Mouse (Mus musculus) hematopoietic stem cell, adult 5-6 weeks (primary cell): Measurements from ENCODE around the gene Fam167b. TPM values are rescaled to one million over a fixed set of nuclear protein-coding genes. Genes with fewer than 3 reads are reported as not detected.
"Not testable (repeated sequence)": the region's sequence is repeated elsewhere in the genome, so short reads cannot be mapped to it uniquely, and the experiment has no call there.

Experiments
- ATAC-seq, 2 experiments: fragments of 125-278 bp in 1 of 2; replicated peaks in 1 of 2; 2 replicates each; pipeline ENCODE4 v1.8.0; 2016 to 2017; ENCODE audit warnings: inconsistent platforms in 2 of 2, mild to moderate bottlenecking in 2 of 2, moderate number of reproducible peaks in 2 of 2, low read depth in 1 of 2, moderate TSS enrichment in 1 of 2; ENCODE audit not compliant: low FRiP score in 2 of 2, poor library complexity in 2 of 2, severe bottlenecking in 2 of 2, insufficient read depth in 1 of 2, low TSS enrichment in 1 of 2
- total RNA-seq: library from RNA; stranded (forward); fragments of 172-1452, 232-1000 nt; gene quantifications from 2 replicates; pipeline ENCODE4 v1.2.3, GENCODE M21; 2017

Fam167b gene
- total RNA-seq, 1 experiment from 2014 or later, result not detected

DNA sequence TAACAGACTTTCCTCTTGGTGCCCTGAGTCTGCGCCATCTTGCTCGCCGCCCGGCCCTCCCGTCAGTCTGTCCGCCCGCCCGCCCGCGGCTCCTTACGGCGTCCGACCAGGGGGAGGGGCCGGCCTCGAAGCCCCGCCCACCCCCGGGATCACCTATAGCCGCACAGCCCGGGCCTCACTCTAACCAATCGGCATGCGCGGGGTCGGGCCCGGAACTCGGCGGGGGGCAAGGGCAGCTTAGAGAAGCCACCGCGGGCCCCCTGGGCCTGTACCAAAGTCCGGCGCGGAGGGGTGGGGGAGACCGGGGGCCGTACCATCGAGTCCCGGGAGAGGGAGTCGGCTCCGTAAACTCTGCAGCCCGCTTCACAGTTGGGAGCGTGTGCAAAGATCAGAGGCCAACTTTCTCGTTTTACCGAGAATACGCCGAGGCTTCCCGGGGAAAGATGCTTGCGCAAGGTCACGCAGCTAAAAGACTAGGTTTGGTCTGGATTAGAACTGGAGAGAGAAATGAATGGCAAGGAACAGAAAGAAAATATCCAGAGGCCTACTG, 35.7 kb downstream of the Fam167b start, which contains the start of gene Hdac1:
TSS of gene Hdac1 (minus strand) at position 122 of the 550 bp plus-strand sequence.
- peak; percentile 96 for ATAC-seq

DNA sequence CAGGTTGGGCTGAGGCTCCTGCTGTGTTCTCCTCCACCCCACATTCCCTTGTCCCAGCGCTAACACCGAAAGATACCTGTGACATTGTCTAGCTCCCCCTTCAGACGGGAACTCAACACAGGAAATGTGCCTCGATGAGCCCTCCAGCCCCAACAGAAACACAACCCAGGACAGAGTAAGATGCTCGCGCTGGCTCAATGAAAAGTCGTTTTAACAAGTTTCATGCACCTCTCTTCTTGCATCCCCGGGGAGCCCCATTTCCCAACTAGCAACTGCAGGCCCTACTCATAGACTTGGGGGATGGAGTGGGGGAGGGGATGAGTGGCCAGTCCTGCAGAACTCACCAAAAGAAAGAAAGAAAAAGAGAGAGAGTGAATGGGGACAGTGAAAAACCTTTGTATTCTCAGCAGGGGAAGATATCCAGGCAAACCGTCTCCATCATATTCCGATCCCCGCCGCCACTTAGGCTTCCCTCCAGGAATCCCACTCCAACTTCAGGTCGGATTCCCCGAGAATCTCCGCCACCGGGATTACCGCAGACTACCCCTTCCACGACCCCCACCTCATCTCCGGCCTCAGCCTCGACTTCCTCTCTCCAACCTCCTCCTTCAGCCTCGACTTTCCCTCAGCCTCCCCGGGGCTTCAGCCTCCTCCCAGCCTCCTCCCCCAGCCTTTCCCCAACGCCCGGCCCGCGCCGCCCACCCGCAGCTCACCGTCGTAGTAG, 36.3 kb downstream of the Fam167b start:
- no peak for ATAC-seq

DNA sequence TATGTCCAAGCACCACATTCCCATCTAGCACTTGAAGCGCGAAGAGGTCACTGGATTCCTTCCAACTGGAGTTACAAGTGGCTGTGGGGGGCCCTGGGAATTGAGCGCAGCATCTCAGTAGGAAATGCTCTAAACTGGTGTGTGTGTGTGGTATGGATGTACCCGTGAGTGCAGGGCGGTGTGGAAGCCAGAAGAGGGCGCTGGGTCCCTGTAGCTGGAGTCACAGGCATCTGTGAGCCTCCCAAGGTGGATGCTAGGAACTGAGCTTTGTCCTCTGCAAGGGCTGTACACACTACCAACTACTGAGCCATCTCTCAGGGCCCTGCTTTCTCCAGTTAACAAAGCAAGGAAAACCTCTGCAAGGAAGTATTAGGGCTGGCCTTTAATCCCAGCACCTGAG, 38.3 kb downstream of the Fam167b start:
- no peak for ATAC-seq

DNA sequence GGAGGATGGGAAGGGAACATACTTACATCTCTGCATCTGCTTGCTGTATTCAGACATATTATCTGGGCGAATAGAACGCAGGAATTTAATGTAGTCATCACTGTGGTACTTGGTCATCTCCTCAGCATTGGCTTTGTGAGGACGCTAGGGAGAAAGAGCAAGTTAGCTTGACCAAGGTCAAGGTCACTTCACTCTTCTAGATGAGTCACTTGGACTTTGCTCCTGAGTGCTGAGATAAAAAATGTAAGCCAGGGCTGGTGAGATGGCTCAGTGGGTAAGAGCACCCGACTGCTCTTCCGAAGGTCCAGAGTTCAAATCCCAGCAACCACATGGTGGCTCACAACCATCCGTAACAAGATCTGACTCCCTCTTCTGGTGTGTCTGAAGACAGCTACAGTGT, 49.4 kb downstream of the Fam167b start:
- not testable (repeated sequence) for ATAC-seq

Other genes with a start within 250 kb of the Fam167b start
- gene Rbbp4, start 243.2 kb downstream of the Fam167b start, total RNA-seq, result 118 and 128 TPM in 2 replicates
- 89.1 and 106 TPM in 2 replicates for gene Zbtb8os, start 242.9 kb downstream of the Fam167b start, total RNA-seq
- gene Zbtb8a, start 200.4 kb downstream of the Fam167b start, total RNA-seq, result 8.1 and 12.2 TPM in 2 replicates
- gene Zbtb8b, start 137.7 kb downstream of the Fam167b start, total RNA-seq, result not detected in 2 replicates
- gene Bsdc1, start 117.0 kb downstream of the Fam167b start, total RNA-seq, result 36.2 and 41.3 TPM in 2 replicates
- not detected in 2 replicates for gene Tssk3, start 87.5 kb downstream of the Fam167b start, total RNA-seq
- gene Fam229a, start 87.4 kb downstream of the Fam167b start, total RNA-seq, result not detected in 2 replicates
- gene Marcksl1, start 65.0 kb downstream of the Fam167b start, total RNA-seq, result 159 and 228 TPM in 2 replicates
- 104 TPM in 2 replicates for gene Hdac1, start 35.8 kb downstream of the Fam167b start, total RNA-seq
- gene Lck, start 4.9 kb downstream of the Fam167b start, total RNA-seq, result 27.1 and 36.3 TPM in 2 replicates
- 226 and 281 TPM in 2 replicates for gene Eif3i, start 22.1 kb upstream of the Fam167b start, total RNA-seq
- gene Tmem234, start 22.1 kb upstream of the Fam167b start, total RNA-seq, result 86.7 and 91.1 TPM in 2 replicates
- gene Dcdc2b, start 35.7 kb upstream of the Fam167b start, total RNA-seq, result not detected in 2 replicates
- gene Iqcc, start 40.5 kb upstream of the Fam167b start, total RNA-seq, result 11.4 and 25.6 TPM in 2 replicates
- gene Ccdc28b, start 45.4 kb upstream of the Fam167b start, total RNA-seq, result 57.7 and 75.9 TPM in 2 replicates
- 106 and 169 TPM in 2 replicates for gene Txlna, start 62.5 kb upstream of the Fam167b start, total RNA-seq
- 16.0 and 22.8 TPM in 2 replicates for gene Kpna6, start 94.2 kb upstream of the Fam167b start, total RNA-seq
- 6.4 and 8.0 TPM in 2 replicates for gene Tmem39b, start 118.3 kb upstream of the Fam167b start, total RNA-seq
- gene Khdrbs1, start 163.8 kb upstream of the Fam167b start, total RNA-seq, result 92.1 and 122 TPM in 2 replicates
- 413 and 530 TPM in 2 replicates for gene Ptp4a2, start 232.7 kb upstream of the Fam167b start, total RNA-seq